Mouse (Mus musculus): ENCODE measurements around the gene Slc35f1. TPM values are rescaled to one million over a fixed set of nuclear protein-coding genes. Genes with fewer than 3 reads are reported as not detected.

The Slc35f1 gene
- total and polyA plus RNA-seq, 3 experiments, result 0.07 to 0.11 TPM; not detected in 1

GRCm38 (mm10) chr10:53124365-53124764 is 434.0 kb downstream of the Slc35f1 start:
- dilution Hi-C loops (cut with MboI; ENCODE audit: extremely low pct_ligation_motif_present, extremely low pct_unique_long_range_greater_than_20kb, low sequenced_read_pairs), result no loop called here
- no peaks in the 10 kb centered on the region for H3K36me3 ChIP-seq (replicated peaks in 1 of 2; ENCODE audit: control insufficient read depth in 1 of 2, insufficient read depth in 1 of 2, low read length in 1 of 2)
- in situ Hi-C loops (cut with MboI; ENCODE audit: low pct_ligation_motif_present, low pct_unique_long_range_greater_than_20kb, low sequenced_read_pairs), result loop anchor here (25.0 kb wide), 1 partner anchor 413 kb away; no protein-coding TSS in a partner anchor
- no peaks in the 10 kb centered on the region for H3K79me2 ChIP-seq (replicated peaks; ENCODE audit: control insufficient read depth, extremely low read depth, insufficient read depth, poor library complexity, severe bottlenecking)
- no peaks in the 10 kb centered on the region for H3K27me3 ChIP-seq (replicated peaks)
- no peaks in the 10 kb centered on the region for H3K4me1 ChIP-seq (ENCODE audit: control insufficient read depth in 1 of 2, insufficient read depth in 2 of 2)
- TF ChIP-seq TBP (conservative IDR thresholded peaks at IDR 0.05; ENCODE audit: low read depth, low read length) (no peak), TCF12 (IDR thresholded peaks at IDR 0.05; ENCODE audit: low read depth, low read length) (no peak), MYC (IDR thresholded peaks at IDR 0.05; ENCODE audit: low read depth, low read length) (no peak), ETS1 (conservative IDR thresholded peaks at IDR 0.05; ENCODE audit: low read depth, low read length) (no peak), HCFC1 (IDR thresholded peaks at IDR 0.05; ENCODE audit: low read depth, low read length) (no peak), USF2 (conservative IDR thresholded peaks at IDR 0.05; ENCODE audit: low read depth, low read length) (no peak), USF1 (IDR thresholded peaks at IDR 0.05; ENCODE audit: low read depth, low read length) (no peak), POLR2AphosphoS2 (IDR thresholded peaks at IDR 0.05; ENCODE audit: low read depth, low read length) (no peak), CHD2 (IDR thresholded peaks at IDR 0.05; ENCODE audit: low read length) (no peak)
- no peak overlapping the region for H3K4me2 ChIP-seq (ENCODE audit: insufficient read depth, low read depth, poor library complexity, severe bottlenecking)
- H3K4me3 ChIP-seq (replicated peaks in 1 of 3; ENCODE audit: low read depth in 2 of 3, low read length in 2 of 3, poor library complexity in 1 of 3), result no peak overlapping the region
- H3K9ac ChIP-seq (ENCODE audit: insufficient read depth, low read depth), result no peak overlapping the region
- DNase-seq (ENCODE audit: extremely low read depth), result no peak
- H3K27ac ChIP-seq (ENCODE audit: insufficient read depth, low read depth), result no peak overlapping the region
- H3K9me3 ChIP-seq (replicated peaks; ENCODE audit: low read length), result no peaks in the 10 kb centered on the region

- no peaks in the 10 kb centered on the region for H3K79me2 ChIP-seq (replicated peaks; ENCODE audit: control insufficient read depth, extremely low read depth, insufficient read depth, poor library complexity, severe bottlenecking)
- no peak overlapping the region for H3K4me2 ChIP-seq (ENCODE audit: insufficient read depth, low read depth, poor library complexity, severe bottlenecking)
- peaks cover 0 to 5% of the 10 kb centered on the region in 2 experiments; a peak in 1 of 4 replicates for H3K4me1 ChIP-seq (ENCODE audit: control insufficient read depth in 1 of 2, insufficient read depth in 2 of 2)
- in situ Hi-C loops (cut with MboI; ENCODE audit: low pct_ligation_motif_present, low pct_unique_long_range_greater_than_20kb, low sequenced_read_pairs), result no loop called here
- no peak overlapping the region for H3K9ac ChIP-seq (ENCODE audit: insufficient read depth, low read depth)
- dilution Hi-C loops (cut with MboI; ENCODE audit: extremely low pct_ligation_motif_present, extremely low pct_unique_long_range_greater_than_20kb, low sequenced_read_pairs), result no loop called here
- H3K4me3 ChIP-seq (replicated peaks in 1 of 3; ENCODE audit: low read depth in 2 of 3, low read length in 2 of 3, poor library complexity in 1 of 3), result no peak overlapping the region
- H3K27me3 ChIP-seq (replicated peaks), result no peaks in the 10 kb centered on the region
- H3K27ac ChIP-seq (ENCODE audit: insufficient read depth, low read depth), result no peak overlapping the region
- TF ChIP-seq BHLHE40 (IDR thresholded peaks at IDR 0.05; ENCODE audit: low read depth, low read length) (no peak), MYC (IDR thresholded peaks at IDR 0.05; ENCODE audit: low read depth, low read length) (no peak), JUND (conservative IDR thresholded peaks at IDR 0.05; ENCODE audit: low read depth, low read length) (no peak), ETS1 (conservative IDR thresholded peaks at IDR 0.05; ENCODE audit: low read depth, low read length) (no peak), CTCF (conservative IDR thresholded peaks at IDR 0.05 in 1 of 2, IDR thresholded peaks at IDR 0.05 in 1 of 2; ENCODE audit: low read depth in 2 of 2, low read length in 2 of 2) (no peak), RCOR1 (conservative IDR thresholded peaks at IDR 0.05; ENCODE audit: low read depth, low read length) (no peak), ELF1 (IDR thresholded peaks at IDR 0.05; ENCODE audit: low read depth, low read length) (no peak), CHD2 (IDR thresholded peaks at IDR 0.05; ENCODE audit: low read length) (no peak), MXI1 (IDR thresholded peaks at IDR 0.05; ENCODE audit: low read depth, low read length) (no peak), MAFK (IDR thresholded peaks at IDR 0.05; ENCODE audit: insufficient replicate concordance, low read length) (no peak), JUN (IDR thresholded peaks at IDR 0.05; ENCODE audit: insufficient read depth, low read depth, low read length) (no peak), HCFC1 (IDR thresholded peaks at IDR 0.05; ENCODE audit: low read depth, low read length) (no peak), POLR2A (IDR thresholded peaks at IDR 0.05; ENCODE audit: low read depth, low read length) (no peak), UBTF (IDR thresholded peaks at IDR 0.05; ENCODE audit: low read depth, low read length) (no peak), ZKSCAN1 (IDR thresholded peaks at IDR 0.05; ENCODE audit: borderline replicate concordance, low read depth, low read length) (no peak), NRF1 (IDR thresholded peaks at IDR 0.05; ENCODE audit: low read depth, low read length) (no peak), ZC3H11A (IDR thresholded peaks at IDR 0.05; ENCODE audit: low read depth, low read length) (no peak), PAX5 (IDR thresholded peaks at IDR 0.05; ENCODE audit: low read length) (no peak), EP300 (IDR thresholded peaks at IDR 0.05; ENCODE audit: low read length) (no peak)
- H3K36me3 ChIP-seq (replicated peaks in 1 of 2; ENCODE audit: control insufficient read depth in 1 of 2, insufficient read depth in 1 of 2, low read length in 1 of 2), result no peaks in the 10 kb centered on the region
- no peak for DNase-seq (ENCODE audit: extremely low read depth)
- no peaks in the 10 kb centered on the region for H3K9me3 ChIP-seq (replicated peaks; ENCODE audit: low read length)
These were observed 442.4 kb downstream of the Slc35f1 start for GRCm38 (mm10) chr10:53132707-53133106.

Measured in CH12.LX (cell line).